Mouse (Mus musculus): ENCODE measurements around the gene Tbc1d10a. TPM values are rescaled to one million over a fixed set of nuclear protein-coding genes. Genes with fewer than 3 reads are reported as not detected.

Gene Tbc1d10a
- polyA plus RNA-seq, 1 experiment, result 56.4 TPM

GRCm38 (mm10) chr11:4235665-4236545 is 49.3 kb downstream of the Tbc1d10a start, which contains the start of gene Osm:
Gene Osm, plus strand, starts transcription at chr11:4236420.
- no peak for DNase-seq (ENCODE audit: extremely low spot score in 1 of 2, low spot score in 1 of 2)

GRCm38 (mm10) chr11:4236546-4237067 is 50.0 kb downstream of the Tbc1d10a start:
- no peak for DNase-seq (ENCODE audit: extremely low spot score in 1 of 2, low spot score in 1 of 2)

DNA sequence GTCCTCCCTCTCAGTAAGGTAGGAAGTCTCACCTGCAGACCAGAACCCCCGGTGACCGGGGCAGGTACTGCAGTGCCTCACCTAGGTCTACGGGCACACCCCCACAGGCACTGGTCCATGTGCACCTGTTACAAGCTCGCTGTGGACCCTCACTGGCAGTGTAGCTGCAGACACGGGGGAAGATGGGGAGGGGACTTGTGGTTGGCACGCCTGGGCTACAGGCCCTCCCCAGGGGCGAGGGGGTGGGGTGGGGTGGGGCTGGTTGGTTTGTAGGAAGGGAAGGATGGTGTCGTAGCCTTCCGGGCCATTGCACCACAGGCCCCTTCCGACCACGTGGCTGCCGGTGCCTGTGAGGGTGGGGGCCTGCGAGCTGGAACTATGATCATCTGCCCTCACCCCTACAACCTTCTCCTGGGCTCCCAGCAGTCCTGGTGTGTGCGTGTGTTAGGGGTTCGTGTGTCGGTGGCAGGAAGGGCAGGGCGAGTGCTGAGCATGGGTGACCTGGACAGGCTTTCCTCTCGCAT is 50.9 kb downstream of the Tbc1d10a start:
- DNase-seq (ENCODE audit: extremely low spot score in 1 of 2, low spot score in 1 of 2), result no peak

DNA sequence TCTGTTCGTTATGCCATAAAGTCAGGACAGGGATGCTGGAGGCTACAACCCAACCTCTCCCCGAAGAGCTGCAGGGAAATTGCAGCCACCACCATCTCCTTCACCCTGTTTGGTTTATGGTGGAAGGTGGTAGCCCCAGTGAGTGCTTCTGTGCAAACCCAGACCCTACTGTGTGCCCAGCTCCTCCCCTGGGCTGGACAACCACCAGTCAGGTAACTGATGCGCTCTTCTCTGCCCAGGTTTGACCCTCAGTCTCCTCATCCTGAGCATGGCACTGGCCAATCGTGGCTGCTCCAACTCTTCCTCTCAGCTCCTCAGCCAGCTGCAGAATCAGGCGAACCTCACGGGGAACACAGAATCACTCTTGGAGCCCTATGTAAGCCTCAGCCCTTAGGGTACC is 51.6 kb downstream of the Tbc1d10a start:
- DNase-seq (ENCODE audit: extremely low spot score in 1 of 2, low spot score in 1 of 2), result no peak

GRCm38 (mm10) chr11:4239691-4240090 is 53.1 kb downstream of the Tbc1d10a start:
- no peak for DNase-seq (ENCODE audit: extremely low spot score in 1 of 2, low spot score in 1 of 2)

- no peak for DNase-seq (ENCODE audit: extremely low spot score in 1 of 2, low spot score in 1 of 2)
Measured at GRCm38 (mm10) chr11:4240151-4240550, 53.6 kb downstream of the Tbc1d10a start.

- DNase-seq (ENCODE audit: extremely low spot score in 1 of 2, low spot score in 1 of 2), result no peak
Measured at GRCm38 (mm10) chr11:4241180-4241579, 54.6 kb downstream of the Tbc1d10a start.

DNA sequence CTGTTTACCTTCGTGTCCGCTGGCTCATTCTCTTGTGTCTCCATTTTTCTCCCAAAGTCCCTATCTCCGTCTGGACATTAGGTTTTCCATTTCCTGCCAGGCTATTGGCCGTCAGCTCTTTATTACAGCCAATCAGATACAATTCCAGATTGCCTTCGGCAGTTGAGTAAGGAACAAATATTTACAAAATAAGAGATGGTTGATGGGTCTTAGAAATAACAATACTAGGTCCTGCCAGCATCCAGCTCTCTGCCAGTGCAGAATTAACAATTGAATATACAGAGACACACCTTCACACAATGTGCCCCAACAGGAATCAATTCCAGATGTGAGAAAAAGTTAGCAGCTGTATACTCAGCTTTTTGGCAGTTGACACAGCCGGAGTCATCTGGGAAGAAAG is 59.5 kb downstream of the Tbc1d10a start:
- no peak for DNase-seq (ENCODE audit: extremely low spot score in 1 of 2, low spot score in 1 of 2)

DNA sequence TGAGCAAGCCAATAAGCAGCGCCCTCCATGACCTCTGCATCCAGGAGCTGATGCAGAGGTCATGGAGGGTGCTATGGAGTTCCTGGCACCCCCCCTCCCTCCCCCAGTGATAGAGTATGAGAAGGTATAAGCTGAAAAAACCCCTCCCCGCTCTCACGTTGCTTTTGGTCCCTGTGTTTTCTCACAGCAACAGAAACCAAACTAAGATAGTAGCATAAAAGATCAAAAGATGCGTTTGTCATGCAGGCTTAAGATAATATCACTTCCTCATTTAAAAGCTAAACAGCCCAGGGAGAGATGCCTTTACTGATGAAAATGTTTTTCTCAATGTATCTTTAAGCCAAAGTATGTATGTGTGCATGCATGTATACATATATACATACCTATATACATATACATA is 60.0 kb downstream of the Tbc1d10a start:
- no peak for DNase-seq (ENCODE audit: extremely low spot score in 1 of 2, low spot score in 1 of 2)

- no peak for DNase-seq (ENCODE audit: extremely low spot score in 1 of 2, low spot score in 1 of 2)
Measured at GRCm38 (mm10) chr11:4247201-4247959, 60.8 kb downstream of the Tbc1d10a start.

DNA sequence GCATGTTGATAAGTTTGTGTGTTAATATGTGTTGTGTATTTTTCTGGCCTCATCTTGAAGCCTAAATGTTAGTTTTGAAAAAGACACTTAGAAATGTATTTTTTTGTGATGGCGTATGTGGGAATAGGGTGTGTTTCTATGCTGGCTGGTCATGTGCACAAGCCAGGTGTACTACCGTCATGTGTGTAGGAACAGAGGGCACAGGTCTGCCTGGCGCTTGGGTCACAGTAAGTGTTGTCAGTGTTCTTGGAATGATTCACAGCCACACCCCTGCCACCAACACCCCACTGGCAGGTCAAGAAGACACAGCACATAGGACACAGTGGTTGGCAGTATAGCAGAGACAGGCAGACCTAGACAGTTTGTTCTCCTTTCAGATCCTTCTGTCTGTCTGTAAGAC is 62.6 kb downstream of the Tbc1d10a start:
- no peak for DNase-seq (ENCODE audit: extremely low spot score in 1 of 2, low spot score in 1 of 2)

DNA sequence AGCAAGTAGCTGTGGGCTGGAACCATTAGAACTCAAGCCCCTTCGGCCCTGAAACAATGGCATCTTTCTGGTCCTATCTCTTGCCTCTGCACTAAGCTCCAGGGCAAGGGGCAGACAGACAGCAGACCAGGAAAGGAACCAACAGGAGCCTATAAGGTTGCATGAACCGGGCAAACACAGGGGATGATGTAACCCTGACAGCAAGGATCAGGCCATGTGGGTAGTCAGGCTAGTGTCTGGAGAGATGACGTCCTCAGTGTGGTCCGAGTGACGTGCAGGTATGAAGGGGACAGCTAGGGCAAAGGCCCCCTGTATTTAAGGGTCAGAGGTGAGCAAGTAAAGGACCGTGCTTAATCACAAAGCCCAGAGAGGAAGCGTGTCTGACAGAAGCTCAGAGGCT is 63.7 kb downstream of the Tbc1d10a start:
- DNase-seq (ENCODE audit: extremely low spot score in 1 of 2, low spot score in 1 of 2), result no peak

- no peak for DNase-seq (ENCODE audit: extremely low spot score in 1 of 2, low spot score in 1 of 2)
Measured at GRCm38 (mm10) chr11:4251376-4251775, 64.8 kb downstream of the Tbc1d10a start.

DNA sequence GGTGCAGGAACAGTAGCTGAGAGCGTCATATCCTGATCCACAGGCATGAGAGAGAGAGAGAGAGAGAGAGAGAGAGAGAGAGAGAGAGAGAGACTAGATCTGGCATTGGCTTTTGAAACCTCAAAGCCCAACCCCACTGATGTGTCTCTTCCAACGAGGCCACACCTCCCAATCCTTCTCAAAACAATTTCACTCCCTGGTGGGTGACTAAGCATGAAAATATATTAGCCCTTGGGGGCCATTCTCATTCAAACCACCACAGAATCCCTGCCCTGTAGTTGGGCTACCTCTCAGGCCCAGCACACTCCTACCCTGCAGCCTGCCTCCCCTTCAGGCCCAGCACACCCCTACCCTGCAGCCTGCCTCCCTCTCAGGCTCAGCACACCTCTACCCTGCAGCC is 66.3 kb downstream of the Tbc1d10a start:
- DNase-seq (ENCODE audit: extremely low spot score in 1 of 2, low spot score in 1 of 2), result no peak

- DNase-seq (ENCODE audit: extremely low spot score in 1 of 2, low spot score in 1 of 2), result no peak
Measured at GRCm38 (mm10) chr11:4256846-4257607, 70.4 kb downstream of the Tbc1d10a start, which contains the start of gene Lif. Gene Lif, plus strand, starts transcription at chr11:4257557.

GRCm38 (mm10) chr11:4257756-4258155 is 71.2 kb downstream of the Tbc1d10a start:
- no peak for DNase-seq (ENCODE audit: extremely low spot score in 1 of 2, low spot score in 1 of 2)

DNA sequence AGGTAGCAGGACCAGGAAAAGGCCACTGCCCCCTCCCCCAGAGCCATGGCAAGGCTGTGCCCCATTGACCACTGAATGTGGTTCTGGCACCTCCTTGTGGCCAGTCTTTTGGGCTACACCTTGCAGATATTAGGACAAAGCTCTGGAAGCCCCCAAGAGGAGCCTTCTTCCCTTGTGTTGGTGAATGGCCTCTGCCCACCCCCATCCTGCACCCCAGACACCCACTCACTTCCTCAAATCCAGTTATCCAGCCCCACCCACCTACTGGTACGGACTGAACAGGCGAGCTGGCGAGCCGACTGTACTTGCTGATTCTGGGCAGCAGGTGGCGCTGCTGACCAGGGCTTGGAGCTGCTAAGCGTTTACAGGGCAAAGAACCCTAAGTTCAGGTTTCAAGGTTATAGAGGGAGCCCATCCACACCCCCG is 72.1 kb downstream of the Tbc1d10a start:
- peak; percentile 26 to 87 for DNase-seq (ENCODE audit: extremely low spot score in 1 of 2, low spot score in 1 of 2)

DNA sequence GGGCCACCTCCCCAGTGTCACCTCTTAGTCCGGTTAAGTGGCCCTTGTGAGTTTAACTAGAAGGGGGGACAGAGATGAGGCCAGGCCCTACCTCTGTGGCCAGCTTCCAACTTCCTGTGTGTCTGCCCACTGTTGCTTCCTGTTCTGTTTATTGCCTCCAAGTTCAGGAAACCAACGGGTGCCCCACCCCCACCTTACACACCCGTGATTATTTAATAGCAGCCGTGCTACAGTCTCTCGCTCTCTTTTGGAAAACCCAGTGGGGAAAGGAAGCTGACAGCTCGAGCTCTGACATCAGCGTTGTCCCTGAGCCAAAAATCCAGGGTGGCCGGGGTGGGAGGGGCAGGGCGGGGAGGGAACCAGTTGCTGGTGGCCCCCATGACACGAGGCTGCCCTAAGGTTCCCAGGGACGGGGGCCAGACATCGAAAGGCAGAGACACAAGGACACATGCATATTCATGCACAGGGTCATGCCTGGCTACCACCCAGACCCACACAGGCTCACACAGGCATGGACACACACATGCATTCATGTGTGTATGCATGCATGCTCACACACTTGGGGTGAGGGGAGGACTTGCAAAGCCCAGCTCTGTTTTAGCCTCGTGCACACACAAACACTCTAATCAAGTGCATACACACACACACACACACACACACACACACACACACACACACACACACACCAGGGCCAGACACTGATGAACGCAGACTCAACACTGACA is 74.0 kb downstream of the Tbc1d10a start:
- DNase-seq (ENCODE audit: extremely low spot score in 1 of 2, low spot score in 1 of 2), result no peak

DNA sequence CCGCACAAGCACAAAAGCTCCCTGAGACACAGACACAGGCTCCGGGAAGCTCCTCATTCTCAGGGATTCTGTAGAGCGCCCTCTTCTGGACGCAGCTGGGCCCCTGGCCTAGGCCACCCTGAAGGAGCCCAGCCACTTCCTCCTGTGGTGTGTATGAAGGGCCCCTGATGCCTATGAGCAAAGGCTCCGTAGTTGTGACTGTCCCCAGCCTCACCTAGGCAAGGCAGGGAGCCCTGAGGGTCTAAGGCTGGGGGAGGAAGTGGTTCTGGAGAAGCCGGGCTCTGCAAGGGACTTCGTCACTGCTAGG is 74.6 kb downstream of the Tbc1d10a start:
- DNase-seq (ENCODE audit: extremely low spot score in 1 of 2, low spot score in 1 of 2), result peak in 1 of 2 experiments; percentile 42

- no peak for DNase-seq (ENCODE audit: extremely low spot score in 1 of 2, low spot score in 1 of 2)
Measured at GRCm38 (mm10) chr11:4261969-4262368, 75.4 kb downstream of the Tbc1d10a start.
